Mouse (Mus musculus) liver (tissue): Measurements from ENCODE around the gene Olfr632.
"Not testable (repeated sequence)": the region's sequence is repeated elsewhere in the genome, so short reads cannot be mapped to it uniquely, and the experiment has no call there.

ENCODE experiments used
- DNase-seq: peaks from one replicate; pipeline ENCODE4 v3.0.0-alpha.2; 2020; ENCODE audit warnings: mixed read lengths

Gene Olfr632

GRCm38 (mm10) chr7:103934264-103934663, at the start of gene Olfr632:
Gene Olfr632, plus strand, starts transcription at chr7:103934347.
- DNase-seq: peak; percentile 8

DNA sequence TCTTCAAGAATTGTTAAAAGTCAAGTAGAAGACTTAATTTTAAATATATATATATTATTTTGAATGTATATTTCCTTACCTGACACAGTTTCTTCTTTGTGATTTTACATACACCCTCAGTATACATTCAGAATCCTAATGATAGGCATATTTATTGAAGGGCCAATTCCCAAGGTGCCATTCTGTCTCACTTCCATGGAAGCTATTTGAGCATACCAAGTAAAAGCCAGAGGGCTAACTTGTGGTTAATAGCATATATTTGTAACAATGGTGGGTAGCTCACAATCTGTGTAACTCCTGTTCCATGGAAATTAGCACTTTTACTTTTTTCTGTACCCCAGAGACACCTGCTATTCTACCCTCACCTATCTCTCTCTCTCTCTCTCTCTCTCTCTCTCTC, 48.0 kb upstream of the Olfr632 start, which contains the start of gene Olfr66:
Olfr66 (minus strand) TSS at position 101 of the 400 bp plus-strand sequence.
- no peak for DNase-seq

DNA sequence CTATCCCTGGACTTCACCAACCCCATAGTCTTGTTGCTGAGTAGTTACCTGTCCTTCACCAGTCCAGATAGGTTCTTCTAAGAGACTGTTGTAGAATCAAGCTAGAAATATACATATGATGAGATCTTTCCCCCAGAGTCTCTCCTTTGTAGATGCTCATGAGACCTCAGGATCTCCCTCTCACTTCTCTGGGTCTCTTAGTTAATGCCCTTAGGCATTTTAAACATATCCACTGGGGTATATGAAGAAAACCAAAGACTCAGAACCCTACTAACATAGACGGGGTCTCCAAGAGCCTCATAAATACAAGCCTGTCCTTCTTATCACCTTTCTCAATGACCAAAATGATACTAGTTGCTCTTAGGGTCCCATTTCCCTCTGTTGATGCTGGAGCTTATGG, 39.8 kb upstream of the Olfr632 start, which contains the start of gene Olfr64:
Olfr64 (minus strand) TSS at position 101 of the 400 bp plus-strand sequence.
- no peak for DNase-seq

DNA sequence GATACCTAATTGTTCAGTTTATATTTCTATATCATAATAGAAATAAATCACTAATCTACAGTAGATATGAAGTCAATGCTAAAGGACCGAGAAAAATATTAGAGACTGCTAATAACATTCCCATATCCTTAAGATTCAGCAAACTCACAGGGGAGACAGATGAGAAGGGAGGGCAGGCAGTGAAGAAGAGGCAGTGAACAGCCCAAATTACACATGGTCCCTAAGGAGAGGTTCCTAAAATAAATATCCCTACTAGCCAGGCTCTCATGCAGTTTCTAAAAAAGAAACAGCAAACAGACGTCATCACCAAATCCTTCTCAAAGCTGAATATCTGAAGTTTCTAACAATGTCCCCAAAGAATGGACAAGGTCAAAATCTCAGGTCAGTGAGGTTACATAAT, 31.0 kb upstream of the Olfr632 start, which contains the start of gene Olfr65:
Olfr65 (plus strand) TSS at position 301 of the 400 bp plus-strand sequence.
- no peak for DNase-seq

DNA sequence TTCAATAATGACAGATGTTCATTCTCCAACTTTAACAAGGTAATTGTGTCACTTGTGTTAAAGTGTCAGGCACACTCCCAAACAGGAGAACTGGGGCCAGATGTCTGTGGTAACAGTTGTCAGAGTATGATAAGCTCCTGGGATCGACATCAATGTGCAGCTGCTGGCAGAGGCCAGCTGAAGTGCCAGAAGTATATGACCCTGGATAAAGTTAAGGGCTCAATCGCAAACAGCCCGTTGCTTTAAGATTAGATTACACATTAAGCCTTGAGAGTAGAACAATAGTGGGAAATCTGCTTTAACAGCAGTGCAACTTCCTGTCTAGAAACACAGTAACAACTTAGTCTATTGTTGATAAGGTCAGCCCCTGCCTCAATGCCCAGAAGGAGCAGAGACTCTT, 24.1 kb upstream of the Olfr632 start:
- DNase-seq: peak; percentile 84

- DNase-seq: peak; percentile 80
These were observed 21.1 kb upstream of the Olfr632 start for GRCm38 (mm10) chr7:103912969-103913511.

DNA sequence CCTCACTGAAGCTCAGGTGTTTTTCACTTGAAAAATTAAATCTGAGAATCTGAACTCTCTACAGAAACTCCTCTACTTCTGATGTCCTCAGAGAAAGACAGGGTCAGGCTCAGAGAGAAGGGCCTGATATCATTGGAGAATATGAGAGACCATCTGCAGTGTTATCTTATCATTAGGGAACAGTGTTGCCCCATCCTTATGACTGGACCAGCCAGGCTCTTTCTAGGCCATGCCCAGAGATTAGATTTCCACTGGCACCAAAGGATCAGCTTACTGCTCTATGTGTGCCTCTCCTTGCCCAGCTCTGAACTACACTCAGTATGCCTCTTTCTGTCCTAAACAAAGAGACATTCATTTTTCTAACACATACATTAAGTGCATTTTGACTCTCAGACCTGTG, 18.8 kb upstream of the Olfr632 start:
- DNase-seq: peak; percentile 76

DNA sequence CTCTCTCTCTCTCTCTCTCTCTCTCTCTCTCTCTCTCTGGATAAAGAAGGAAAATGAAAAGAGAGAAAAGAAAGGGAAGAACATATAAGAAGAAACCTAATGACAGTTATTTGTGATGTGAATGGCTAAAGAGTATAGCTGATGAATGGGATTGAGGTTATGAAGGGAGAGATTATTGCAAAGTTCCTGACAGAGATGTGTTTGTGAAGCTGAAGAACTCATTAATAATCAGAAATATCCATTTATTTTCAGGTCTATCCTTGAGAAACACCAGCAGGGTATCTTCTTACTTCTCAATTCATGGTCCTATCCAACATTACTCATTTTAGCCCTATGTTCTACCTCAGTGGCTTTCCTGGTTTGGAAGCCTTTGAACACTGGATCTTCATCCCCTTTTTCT, 5.6 kb upstream of the Olfr632 start, which contains the start of gene Olfr631:
Olfr631 (plus strand) TSS at position 301 of the 400 bp plus-strand sequence.
- no peak for DNase-seq

GRCm38 (mm10) chr7:103942730-103943129, 8.6 kb downstream of the Olfr632 start:
- peak; percentile 90 for DNase-seq

GRCm38 (mm10) chr7:103944137-103944536, 10.0 kb downstream of the Olfr632 start, which contains the start of gene Olfr633:
Gene Olfr633, plus strand, starts transcription at chr7:103944437.
- DNase-seq: no peak

DNA sequence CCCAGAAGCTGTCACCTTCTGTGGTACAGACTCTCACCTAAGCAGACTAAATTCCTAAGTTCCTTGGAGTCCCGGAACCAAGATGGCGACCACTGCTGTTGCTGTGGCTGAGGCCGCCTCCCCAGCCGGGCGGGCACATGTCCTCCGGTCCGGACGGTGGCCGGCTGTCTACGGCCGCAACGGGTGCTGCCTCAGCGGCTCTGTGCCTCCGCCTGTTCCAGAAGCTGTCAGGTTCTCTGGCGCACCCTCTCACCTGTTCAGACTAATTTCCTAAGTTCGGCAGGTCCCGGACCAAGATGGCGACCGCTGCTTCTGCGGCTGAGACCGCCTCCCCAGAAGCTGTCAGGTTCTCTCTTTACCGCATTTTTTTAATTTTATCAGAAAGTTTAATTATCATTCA, 32.7 kb downstream of the Olfr632 start:
- not testable (repeated sequence) for DNase-seq

- no peak for DNase-seq
These were observed 36.7 kb downstream of the Olfr632 start, which contains the start of gene Olfr635 for GRCm38 (mm10) chr7:103970852-103971251. Gene Olfr635, plus strand, starts transcription at chr7:103971152.

GRCm38 (mm10) chr7:103971782-103972181, 37.6 kb downstream of the Olfr632 start:
- no peak for DNase-seq
